Mouse (Mus musculus): ENCODE data around the gene Spata31d1d. TPM values are rescaled to one million over a fixed set of nuclear protein-coding genes. Genes with fewer than 3 reads are reported as not detected.
"Not testable (repeated sequence)": the region's sequence is repeated elsewhere in the genome, so short reads cannot be mapped to it uniquely, and the experiment has no call there.

Spata31d1d gene
- total RNA-seq (2021), result not detected
- long read RNA-seq, experiment 1, result 0 reads
- long read RNA-seq, experiment 2, result 0 reads

DNA sequence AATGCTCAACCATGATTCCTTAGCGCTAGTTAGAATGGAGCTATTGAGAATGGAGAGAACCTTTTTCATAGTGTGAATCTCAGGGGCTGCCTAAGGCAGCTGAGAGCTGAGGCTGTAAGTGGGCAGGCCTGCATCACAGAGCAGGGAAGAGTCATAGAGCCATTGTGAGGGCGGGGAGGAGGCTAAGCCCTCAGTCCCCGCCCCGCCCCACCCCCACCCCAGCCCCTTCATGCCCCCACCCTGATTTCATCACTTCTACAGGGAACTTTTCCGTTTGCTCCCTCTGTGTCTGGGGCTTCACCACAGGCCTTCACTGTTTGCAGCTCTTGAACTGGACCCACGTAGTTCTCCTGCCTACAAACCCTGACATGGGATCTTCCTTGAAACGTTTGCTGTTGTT lies at the start of gene Spata31d1d:
Gene Spata31d1d (minus strand): TSS at position 101 of the 400 bp plus-strand sequence.
- no peak for DNase-seq (ENCODE audit: low spot score in 2 of 2)

- not testable (repeated sequence) for DNase-seq (ENCODE audit: low spot score in 2 of 2)
Measured at GRCm38 (mm10) chr13:59779744-59780264, 48.3 kb upstream of the Spata31d1d start.

DNA sequence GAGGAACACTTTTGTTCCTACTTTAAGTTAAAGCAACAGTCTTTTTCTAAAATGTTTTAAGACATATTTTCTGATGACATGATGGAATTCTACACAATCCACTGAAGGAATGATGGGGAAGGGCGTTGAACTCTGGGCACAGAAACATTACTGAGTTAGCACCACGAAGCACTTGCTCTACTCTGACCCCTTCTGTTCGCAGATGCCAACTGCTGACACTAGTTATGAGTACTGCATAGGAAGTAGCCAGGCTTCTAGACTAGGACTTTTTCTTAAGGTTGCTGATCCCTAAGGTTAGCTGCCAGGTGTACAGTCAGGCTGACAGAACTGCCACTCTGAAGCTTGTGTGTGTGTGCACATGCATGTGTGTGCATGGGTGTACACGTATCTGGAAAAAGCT lies 47.7 kb upstream of the Spata31d1d start:
- no peak for DNase-seq (ENCODE audit: low spot score in 2 of 2)

- no peak for DNase-seq (ENCODE audit: low spot score in 2 of 2)
Measured at GRCm38 (mm10) chr13:59775168-59775567, 43.6 kb upstream of the Spata31d1d start.

DNA sequence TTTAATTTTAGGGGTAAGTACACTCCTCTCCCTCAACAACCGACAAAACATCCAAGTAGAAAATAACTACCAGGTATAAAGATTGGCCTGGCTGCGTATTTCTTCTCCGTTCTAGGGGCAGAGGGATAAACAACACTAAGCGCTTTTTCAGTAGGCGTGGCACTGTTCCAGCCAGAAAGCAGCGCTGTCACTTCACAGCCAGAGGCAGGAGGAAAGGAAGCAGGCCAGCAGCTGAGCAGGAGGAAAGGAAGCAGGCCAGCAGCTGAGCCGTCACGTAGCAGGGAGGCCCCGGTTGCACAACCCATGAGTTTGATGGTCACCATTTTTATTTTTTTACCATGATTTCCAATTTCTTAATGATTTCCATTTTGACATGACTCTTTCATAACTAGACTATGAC lies 39.7 kb upstream of the Spata31d1d start:
- DNase-seq (ENCODE audit: low spot score in 2 of 2), result peak; percentile 58 to 62

- DNase-seq (ENCODE audit: low spot score in 2 of 2), result no peak
Measured at GRCm38 (mm10) chr13:59770847-59771246, 39.3 kb upstream of the Spata31d1d start.

DNA sequence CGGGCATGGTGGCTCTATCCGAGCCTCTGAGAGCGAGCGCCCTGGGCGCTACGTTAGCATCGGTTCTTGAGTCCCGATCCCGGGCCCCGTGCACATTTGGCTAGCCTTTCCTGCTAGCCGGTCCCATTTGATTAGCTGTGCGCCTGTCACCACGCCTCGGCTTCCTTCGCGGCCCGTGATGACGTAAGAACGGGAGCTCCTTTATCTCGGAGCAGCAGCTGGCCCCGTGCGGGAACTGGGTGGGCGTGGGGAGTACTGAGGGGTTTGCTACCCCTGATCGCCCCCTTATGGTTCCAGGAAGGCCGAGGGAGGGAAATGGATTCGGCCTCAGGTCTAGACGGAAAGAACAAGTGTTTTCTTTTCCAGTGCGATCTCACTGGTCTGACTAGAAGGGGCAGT lies 38.6 kb upstream of the Spata31d1d start:
- DNase-seq (ENCODE audit: low spot score in 2 of 2), result peak; percentile 77 to 86

GRCm38 (mm10) chr13:59769296-59770163 lies 38.0 kb upstream of the Spata31d1d start, which contains the start of gene Isca1:
Isca1 (minus strand) TSS chr13:59769810.
- DNase-seq (ENCODE audit: low spot score in 2 of 2), result peak; percentile 99 to 100

- DNase-seq (ENCODE audit: low spot score in 2 of 2), result no peak
Measured at GRCm38 (mm10) chr13:59768531-59768930, 37.0 kb upstream of the Spata31d1d start.

DNA sequence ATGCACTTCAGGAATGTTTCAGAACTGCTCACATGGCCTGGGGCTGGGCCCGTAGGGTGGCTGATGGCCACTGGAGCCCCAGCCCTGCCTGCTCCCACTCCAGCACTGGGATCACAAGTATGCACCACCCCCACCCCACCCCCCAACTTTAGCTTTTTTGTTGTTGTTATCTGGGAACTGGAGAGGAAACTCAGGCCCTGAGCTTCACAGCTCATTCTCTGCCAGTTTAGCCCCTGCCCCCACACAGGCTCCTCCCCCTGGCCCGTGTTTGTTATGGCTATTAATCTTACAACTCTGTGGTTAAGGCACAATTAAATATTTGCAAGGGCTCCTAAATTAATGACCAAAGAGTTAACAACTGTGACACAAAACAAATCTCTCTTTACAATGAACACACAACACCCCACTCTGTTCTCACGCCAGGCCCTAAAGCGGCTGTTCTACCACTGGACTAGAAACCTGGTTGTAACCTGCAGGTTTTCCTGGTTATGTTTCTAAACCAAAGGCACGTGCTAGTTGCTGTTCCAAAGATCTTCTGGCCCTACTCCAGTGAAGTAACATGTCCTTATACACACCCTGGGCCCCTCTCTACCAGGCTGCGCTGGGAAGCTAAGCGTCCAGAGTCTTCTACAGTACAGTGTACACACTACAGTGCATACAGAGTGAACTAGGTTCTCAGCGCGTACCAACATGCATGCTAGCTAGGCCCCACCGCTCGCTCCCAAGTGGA lies 35.4 kb upstream of the Spata31d1d start:
- DNase-seq (ENCODE audit: low spot score in 2 of 2), result no peak

DNA sequence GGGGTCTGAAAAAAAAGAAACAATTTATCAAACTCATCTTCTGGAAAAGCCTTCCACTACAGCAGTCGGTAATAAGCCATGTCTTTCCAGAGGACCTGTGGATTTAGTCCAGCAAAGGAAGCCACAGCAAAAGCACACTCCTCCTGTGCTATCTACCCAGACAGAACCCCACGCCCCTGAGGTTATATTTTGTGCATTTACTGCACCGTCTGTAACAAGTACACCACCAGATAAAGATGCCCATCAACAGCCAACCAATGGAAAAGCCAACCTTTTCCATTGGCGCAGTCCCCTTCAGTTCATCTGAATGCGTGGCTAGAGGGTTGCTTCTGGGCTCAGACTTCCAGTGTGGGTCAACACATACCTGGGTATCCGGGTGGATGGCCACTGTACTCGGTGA lies 31.2 kb upstream of the Spata31d1d start:
- DNase-seq (ENCODE audit: low spot score in 2 of 2), result no peak

- no peak for DNase-seq (ENCODE audit: low spot score in 2 of 2)
Measured at GRCm38 (mm10) chr13:59756906-59757305, 25.4 kb upstream of the Spata31d1d start.

- DNase-seq (ENCODE audit: low spot score in 2 of 2), result no peak
Measured at GRCm38 (mm10) chr13:59750310-59750709, 18.8 kb upstream of the Spata31d1d start.

- DNase-seq (ENCODE audit: low spot score in 2 of 2), result peak; percentile 62 to 74
Measured at GRCm38 (mm10) chr13:59746711-59747110, 15.2 kb upstream of the Spata31d1d start, which contains the start of gene 1700014D04Rik. 1700014D04Rik (minus strand) TSS chr13:59746752.

DNA sequence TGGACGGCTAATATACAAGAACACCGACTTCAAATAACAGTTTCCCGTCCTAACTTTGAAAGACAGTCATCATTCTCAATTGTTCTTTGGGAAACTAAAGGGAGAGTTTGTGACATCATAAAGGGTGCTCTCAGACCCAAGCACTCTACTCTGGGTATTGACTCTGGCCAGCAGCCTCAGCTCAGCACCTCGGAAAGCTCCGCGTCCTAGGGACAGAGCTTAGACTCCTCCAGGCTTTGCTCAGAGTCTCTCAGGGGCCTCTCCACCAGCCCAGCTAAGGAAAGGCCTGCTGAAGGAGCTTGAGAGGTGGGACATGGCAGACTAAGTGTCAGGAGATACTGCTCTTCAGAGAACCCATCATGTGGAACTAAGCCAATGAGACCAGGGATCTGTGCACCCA lies 14.6 kb upstream of the Spata31d1d start:
- no peak for DNase-seq (ENCODE audit: low spot score in 2 of 2)

- DNase-seq (ENCODE audit: low spot score in 2 of 2), result no peak
Measured at GRCm38 (mm10) chr13:59745462-59745861, 13.9 kb upstream of the Spata31d1d start.

DNA sequence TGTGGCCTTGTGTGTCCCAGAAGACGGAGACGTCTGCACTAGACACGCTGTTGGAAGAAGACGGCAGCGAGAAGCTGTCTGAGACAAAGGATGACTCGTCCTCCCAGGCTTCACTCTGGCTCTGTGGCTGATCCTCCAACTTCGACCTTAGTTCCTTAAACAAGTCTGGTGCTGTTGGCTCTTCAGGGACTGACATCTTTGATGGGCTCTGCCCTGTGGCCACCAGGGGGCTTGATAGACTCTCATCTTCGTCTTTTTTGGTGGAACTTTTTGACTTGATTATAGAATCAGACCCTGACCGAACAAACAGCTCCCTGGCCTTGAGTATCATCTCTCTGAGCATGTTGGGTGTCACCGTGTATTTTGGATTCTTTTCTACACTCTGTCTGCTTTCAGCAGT lies 10.1 kb upstream of the Spata31d1d start:
- no peak for DNase-seq (ENCODE audit: low spot score in 2 of 2)

DNA sequence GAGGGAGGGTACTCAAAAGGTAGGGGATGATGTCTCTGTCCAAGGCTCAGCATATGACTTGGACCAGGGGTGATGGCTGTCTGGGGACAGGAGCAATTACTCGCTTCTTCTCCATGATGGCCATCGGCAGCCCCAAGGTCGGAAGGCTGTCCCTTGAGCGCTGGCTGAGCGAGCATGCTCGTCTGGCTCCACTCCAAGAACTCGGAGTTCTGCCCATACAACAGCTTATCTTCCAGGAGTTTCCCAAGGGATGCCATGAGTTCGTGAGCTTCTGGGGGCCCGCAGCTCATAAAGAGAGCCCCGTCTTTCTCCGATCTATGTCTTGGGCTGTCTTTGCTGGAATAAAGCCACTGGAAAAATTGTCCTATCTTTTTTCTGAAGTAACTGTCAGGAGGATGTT lies 9.5 kb upstream of the Spata31d1d start:
- no peak for DNase-seq (ENCODE audit: low spot score in 2 of 2)

DNA sequence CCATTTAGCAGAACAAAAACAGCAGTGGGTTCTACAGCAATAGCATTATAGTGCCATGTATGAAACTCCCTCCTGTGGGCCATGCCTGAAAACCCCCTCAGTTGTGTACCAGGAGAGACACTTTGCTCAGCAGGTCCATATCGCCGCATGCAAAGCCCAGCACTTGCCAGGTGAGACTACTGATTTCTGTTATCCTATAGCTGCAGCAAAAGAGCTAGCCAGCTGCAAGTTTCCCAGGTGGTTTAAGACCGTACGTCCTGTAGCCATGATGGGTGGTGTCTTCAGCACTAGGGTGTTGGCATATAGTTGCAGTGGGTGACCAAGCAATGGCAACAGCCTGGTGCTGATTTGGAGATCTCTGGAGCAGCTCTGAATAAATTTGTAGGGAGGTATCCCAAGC lies 7.8 kb upstream of the Spata31d1d start:
- no peak for DNase-seq (ENCODE audit: low spot score in 2 of 2)

GRCm38 (mm10) chr13:59738455-59738854 lies 6.9 kb upstream of the Spata31d1d start:
- no peak for DNase-seq (ENCODE audit: low spot score in 2 of 2)

DNA sequence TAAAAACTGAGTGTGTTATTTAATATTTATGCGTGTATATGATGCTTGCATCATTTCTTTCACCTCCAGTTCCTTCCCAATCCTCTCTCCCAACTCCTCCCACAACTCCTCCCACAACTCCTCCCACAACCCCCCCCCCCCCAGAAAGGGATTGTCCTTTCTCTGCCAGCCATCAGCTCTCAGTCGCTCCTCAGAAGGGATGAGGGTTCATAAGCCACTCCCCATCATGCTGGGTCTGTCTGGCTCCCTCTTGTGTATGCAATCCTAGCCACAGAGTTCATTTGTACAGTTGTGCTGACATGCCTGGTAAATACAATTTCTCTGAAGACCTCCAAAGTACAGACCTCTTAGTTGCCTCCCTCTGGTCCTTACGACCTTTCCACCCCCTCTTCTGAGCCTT lies 3.6 kb upstream of the Spata31d1d start:
- no peak for DNase-seq (ENCODE audit: low spot score in 2 of 2)

DNA sequence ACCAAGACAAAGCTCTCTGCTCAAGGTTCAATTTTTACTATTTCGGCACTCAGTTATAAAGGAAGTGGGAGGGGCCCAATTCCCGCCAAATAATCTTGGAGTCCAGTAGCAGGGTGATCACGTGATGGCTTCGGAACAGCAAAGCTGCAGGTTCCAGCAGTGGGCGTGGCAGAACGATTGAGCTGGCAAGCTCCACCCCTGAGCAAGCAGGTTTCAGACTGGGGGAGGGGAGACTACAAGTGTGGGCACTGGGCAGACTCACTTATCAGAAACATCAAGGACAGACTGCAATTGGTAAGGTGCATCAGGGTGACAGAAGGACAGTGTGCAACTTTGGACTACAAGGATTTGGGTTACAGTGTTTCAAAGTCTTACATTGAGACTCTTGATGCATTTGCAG lies 2.8 kb upstream of the Spata31d1d start:
- DNase-seq (ENCODE audit: low spot score in 2 of 2), result not testable (repeated sequence)

All from left cerebral cortex, adult 18-20 months (tissue).